Mouse (Mus musculus) adipocyte (in vitro differentiated cells): ENCODE results near the gene Ttc39a.
A peak's percentile ranks its signal among the peaks of the same experiment; 100 is the strongest.
"Not testable (repeated sequence)": the region's sequence is repeated elsewhere in the genome, so short reads cannot be mapped to it uniquely, and the experiment has no call there.

Experiments
- DNase-seq: peaks from one replicate; pipeline ENCODE4 v3.0.0-alpha.2; 2016; ENCODE audit warnings: low spot score

Ttc39a gene

GRCm38 (mm10) chr4:109406486-109407175 is at the start of gene Ttc39a:
Gene Ttc39a, plus strand, starts transcription at chr4:109406623.
- peak; percentile 48 for DNase-seq

DNA sequence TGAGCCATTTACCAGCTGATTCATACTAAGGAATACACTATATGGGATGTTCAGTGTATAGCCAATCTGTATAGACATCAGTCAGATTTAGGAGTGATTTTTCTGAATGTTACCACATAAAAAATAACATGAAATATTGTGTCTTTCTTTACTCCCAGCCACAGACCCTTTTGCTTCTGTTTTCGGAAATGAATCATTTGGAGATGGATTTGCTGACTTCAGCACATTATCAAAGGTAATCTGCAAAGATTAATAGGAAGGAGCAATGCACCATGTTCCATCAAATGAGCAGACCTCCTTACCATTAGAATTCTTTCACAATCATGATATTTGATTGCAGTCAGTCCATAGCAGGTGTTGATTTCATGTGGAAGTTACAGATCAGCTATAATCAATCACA is 28.3 kb upstream of the Ttc39a start:
- no peak for DNase-seq

- DNase-seq: no peak
Observed at GRCm38 (mm10) chr4:109382457-109382856, 24.0 kb upstream of the Ttc39a start.

DNA sequence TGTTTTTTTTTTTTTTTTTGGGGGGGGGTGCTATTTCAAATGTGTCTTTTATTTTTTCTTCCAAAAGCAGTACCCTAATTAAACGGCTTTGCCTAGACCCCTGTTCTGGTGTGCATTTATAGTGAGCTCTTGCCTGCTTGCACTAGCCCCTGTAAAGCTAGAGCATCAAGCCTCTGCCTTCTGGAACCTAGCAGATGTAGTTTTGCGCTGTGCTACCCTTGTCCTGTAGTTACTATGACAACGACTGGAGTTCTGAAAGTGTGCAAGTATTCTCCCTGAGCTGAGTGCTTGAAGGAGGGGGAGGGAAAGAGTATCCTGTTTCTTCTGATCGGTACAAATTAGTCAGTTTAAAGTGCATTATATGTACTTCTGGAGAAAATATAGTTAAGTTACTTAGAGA is 20.8 kb upstream of the Ttc39a start:
- DNase-seq: no peak

GRCm38 (mm10) chr4:109393229-109393779 is 13.1 kb upstream of the Ttc39a start:
- DNase-seq: no peak

DNA sequence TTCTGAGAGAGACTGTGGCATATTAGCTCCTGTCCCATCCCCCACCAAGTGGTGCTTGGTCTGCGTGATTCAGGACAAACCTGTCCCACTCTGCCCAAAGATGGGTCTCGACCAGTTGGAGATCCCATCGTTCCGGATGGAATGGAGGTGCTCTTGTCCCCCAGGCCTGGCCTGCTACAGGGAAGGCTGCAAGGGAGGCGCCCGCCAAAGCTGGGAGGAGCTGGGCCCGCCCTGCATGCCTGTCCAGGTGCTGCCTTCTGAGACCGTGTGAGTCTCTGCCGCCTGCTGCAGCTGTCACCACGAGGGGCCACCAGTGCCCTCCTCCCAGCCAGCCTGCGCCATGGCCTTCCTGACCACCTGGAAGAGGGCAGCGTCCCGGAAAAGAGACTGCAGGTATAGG is 12.5 kb upstream of the Ttc39a start:
- no peak for DNase-seq

GRCm38 (mm10) chr4:109394314-109395074 is 11.9 kb upstream of the Ttc39a start:
- DNase-seq: no peak

DNA sequence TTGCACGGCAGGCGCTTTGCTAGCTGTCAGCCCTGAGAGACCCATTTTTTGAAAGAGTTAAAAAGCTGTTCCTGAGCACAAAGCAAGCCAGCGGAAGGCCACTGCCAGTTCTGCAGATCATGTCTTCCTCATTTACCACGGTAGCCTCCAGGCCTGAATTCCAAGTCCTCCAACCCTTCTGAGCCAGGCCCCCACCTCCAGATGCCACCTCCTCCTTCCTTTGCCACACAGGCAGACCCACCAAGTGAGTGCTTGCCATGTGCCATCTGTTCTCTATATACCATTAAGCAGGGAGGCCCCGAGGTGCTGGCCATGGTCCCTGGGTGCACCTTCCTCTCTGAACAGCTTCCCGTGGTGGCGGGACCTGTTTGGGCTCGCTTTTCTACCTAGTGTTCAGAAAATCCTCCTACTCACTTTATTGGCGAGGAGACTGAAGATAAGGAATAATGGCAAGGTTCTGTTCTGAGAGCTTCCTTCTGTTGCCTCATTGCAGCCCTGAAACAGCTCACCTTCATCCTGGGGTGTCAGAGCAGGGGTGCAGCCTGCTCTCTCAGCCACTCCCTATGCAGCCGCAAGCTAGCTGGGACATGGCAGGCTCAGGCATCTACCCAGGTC is 6.0 kb upstream of the Ttc39a start:
- DNase-seq: no peak

DNA sequence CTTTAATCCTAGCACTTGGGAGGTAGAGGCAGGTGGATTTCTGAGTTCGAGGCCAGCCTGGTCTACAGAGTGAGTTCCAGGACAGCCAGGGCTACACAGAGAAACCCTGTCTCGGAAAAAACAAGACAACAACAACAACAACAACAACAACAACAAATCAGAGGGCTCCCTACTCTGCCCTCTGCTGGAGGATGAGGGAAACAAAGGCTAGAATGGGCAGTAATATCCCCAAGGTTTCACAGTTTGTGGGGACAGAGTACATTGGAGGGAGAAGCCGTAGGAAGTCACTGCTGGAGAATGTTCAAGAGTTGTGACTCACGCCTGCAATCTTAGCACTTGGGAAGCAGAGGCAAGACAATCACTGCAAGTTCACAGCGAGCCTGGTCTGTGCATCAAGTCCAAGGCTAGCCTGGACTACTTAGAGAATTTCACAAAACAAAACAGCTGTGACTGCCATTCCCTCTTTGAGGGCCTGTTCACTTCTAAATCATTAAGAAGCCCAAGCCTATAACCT is 5.2 kb upstream of the Ttc39a start:
- no peak for DNase-seq

DNA sequence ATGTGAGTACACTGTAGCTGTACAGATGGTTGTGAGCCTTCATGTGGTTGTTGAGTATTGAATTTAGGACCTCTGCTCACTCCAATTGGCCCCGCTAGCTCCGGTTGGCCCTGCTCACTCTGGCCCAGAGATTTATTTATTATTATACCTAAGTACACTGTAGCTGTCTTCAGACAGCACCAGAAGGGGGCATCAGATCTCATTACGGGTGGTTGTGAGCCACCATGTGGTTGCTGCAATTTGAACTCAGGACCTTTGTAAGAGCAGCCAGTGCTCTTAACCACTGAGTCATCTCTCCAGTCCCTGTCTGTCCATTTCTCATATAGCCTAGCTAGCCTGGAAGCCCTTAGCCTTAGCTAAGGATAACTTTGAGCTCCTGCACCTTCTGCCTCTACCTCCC is 1.5 kb upstream of the Ttc39a start:
- DNase-seq: not testable (repeated sequence)

DNA sequence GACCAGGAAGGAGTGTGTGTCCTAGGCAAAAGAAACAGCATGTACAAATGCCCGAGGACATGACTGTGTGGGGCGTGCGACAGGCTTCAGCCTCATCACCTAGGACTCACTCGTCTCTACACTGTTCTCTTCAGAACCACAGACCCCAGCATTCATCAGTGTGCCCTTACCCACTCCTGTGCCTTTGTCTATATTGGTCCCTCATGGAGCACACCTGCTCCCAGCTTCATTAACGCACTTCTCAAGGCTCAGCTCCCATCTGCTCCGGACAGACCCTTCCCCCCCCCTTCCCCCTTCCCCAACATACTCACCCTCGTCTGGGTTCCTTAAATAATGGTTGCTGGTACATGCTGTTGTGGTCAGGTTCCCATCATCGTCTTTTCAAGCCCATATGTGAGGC is 1.0 kb upstream of the Ttc39a start:
- DNase-seq: no peak

GRCm38 (mm10) chr4:109406054-109406485 is 353 bp upstream of the Ttc39a start:
- DNase-seq: peak; percentile 92

DNA sequence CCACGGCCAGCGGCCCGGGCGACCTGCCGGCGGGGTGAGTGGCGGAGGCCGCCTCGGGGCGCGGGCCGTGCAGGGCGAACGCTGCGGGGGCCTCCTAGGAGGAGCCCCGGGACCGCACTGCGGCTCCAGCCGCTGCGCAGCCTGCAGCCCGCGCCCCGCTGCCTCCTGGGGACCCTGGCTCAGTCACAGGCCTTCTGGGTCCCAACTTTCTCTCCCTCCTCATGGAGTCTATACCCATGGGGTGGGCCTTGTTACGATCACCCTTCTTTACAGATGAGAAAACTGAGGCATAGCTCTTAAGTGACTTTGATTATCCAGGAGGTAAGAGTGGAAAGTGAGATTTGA is 725 bp downstream of the Ttc39a start:
- DNase-seq: no peak

DNA sequence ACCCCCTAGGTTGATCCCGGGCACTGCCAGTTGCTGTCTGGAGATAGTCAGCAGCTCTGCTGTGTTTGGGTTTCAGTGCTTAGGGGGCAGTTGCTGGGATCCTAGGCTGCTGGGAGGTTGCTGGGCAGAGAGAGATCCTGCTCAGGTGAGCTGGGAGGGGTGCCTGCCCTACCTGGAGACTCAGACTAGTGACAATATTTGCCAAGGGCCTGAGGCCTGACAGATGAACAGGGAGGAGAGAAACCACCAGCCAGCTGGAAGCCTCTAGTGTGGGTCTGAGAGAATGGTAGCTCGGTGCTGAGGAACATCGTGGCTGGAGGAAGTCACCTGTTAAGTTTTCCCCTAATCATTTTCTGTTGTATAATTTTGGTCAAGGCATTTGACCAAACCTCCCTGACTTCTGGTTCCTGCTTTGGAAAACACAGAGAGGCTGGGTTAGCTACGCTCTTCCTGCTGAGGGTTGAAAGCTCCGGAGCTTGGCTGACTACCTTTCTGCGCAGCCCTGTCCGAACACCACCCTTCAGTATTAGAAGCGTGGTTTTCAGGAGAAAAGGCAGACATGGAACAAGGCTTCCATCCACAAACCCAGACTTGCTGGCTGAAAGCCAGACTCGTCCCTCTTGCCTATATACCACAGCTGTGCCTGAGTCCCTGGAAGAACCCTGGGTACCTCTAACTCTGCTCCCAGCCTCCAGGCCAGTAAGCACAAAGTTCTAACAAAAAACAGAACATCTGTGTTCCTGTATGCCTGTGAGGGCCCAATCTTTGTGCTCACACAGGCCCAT is 1.5 kb downstream of the Ttc39a start:
- no peak for DNase-seq

GRCm38 (mm10) chr4:109410681-109411376 is 4.4 kb downstream of the Ttc39a start:
- DNase-seq: no peak

GRCm38 (mm10) chr4:109411377-109411967 is 5.0 kb downstream of the Ttc39a start:
- DNase-seq: no peak

- DNase-seq: no peak
Observed at GRCm38 (mm10) chr4:109412233-109412632, 5.8 kb downstream of the Ttc39a start.

DNA sequence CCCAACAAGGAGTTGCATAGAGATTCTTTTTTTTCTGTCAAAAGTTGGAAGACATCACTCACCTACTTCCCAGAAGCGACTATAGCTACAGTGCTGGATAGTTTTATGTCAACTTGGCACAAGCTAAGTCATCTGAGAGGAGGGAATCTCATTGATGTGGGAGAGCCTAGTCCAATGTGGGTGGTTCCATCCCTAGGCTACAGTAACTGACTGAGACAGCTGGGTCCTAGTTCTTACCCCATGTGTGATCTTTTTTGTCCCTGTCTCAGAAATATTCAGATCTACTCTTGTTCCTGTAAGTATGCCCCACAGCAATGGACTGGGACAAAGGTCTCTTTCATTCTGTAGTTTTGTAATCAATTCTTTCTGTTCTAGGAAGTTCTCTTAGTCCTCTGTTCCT is 11.6 kb downstream of the Ttc39a start:
- DNase-seq: no peak

DNA sequence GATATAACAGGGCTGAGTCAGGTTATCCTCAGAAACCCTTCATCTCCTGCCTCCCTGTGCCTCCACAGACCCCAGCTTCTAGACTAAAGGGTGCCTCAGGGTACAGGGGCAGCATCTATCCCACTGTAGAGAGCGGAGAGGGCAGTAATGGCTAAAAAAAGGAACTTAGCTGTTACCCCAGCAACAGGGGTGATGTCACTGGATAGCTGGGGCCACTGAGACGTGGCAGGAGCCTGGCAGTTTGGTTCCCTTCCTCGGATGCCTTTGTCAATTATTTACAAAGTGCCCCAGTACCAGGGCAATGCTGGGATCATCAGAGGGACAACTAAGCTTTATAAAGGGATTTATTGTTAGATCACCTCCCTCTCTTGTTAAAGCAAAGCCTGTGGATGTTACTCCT is 12.6 kb downstream of the Ttc39a start:
- DNase-seq: no peak

GRCm38 (mm10) chr4:109419563-109419962 is 13.1 kb downstream of the Ttc39a start:
- no peak for DNase-seq
